Mouse (Mus musculus): ENCODE measurements around the gene Vps13d. TPM values are rescaled to one million over a fixed set of nuclear protein-coding genes. Genes with fewer than 3 reads are reported as not detected.

Vps13d gene
- polyA plus RNA-seq, 1 experiment = 23.5 TPM

- no peak overlapping the region for H3K4me3 ChIP-seq (ENCODE audit: control insufficient read depth, insufficient read depth, low read length)
- H3K4me1 ChIP-seq (replicated peaks; ENCODE audit: control insufficient read depth, insufficient read depth, low read length) = peaks cover 11% of the 10 kb centered on the region
- DNase-seq = no peak
- H3K36me3 ChIP-seq (ENCODE audit: control insufficient read depth, insufficient read depth, low read length) = 0 out of 2 replicates have a peak, but pooled peaks cover 3% of the 10 kb centered on the region
- no peaks in the 10 kb centered on the region for H3K27me3 ChIP-seq (ENCODE audit: control insufficient read depth, insufficient read depth, low read length)
- no peak for TF ChIP-seq POLR2A (IDR thresholded peaks at IDR 0.05; ENCODE audit: control insufficient read depth, extremely low read depth, insufficient read depth, low read length, poor library complexity)
- no peak for TF ChIP-seq CTCF (IDR thresholded peaks at IDR 0.05; ENCODE audit: borderline replicate concordance, control insufficient read depth, extremely low read depth, insufficient read depth, low read length, poor library complexity)
- H3K27ac ChIP-seq (ENCODE audit: control insufficient read depth, insufficient read depth, low read length) = no peak overlapping the region
- 91% methylated on average over 3 of the region's 3 CpGs for WGBS
Observed at GRCm38 (mm10) chr4:144992413-144992812, 202.4 kb downstream of the Vps13d start.

GRCm38 (mm10) chr4:144988443-144989206 lies 206.2 kb downstream of the Vps13d start:
- TF ChIP-seq CTCF (IDR thresholded peaks at IDR 0.05; ENCODE audit: borderline replicate concordance, control insufficient read depth, extremely low read depth, insufficient read depth, low read length, poor library complexity) (no peak), POLR2A (IDR thresholded peaks at IDR 0.05; ENCODE audit: control insufficient read depth, extremely low read depth, insufficient read depth, low read length, poor library complexity) (no peak)
- no peaks in the 10 kb centered on the region for H3K36me3 ChIP-seq (ENCODE audit: control insufficient read depth, insufficient read depth, low read length)
- WGBS = 97% methylated on average over 5 of the region's 5 CpGs
- no peaks in the 10 kb centered on the region for H3K4me1 ChIP-seq (replicated peaks; ENCODE audit: control insufficient read depth, insufficient read depth, low read length)
- H3K27ac ChIP-seq (ENCODE audit: control insufficient read depth, insufficient read depth, low read length) = no peak overlapping the region
- H3K4me3 ChIP-seq (ENCODE audit: control insufficient read depth, insufficient read depth, low read length) = no peak overlapping the region
- no peaks in the 10 kb centered on the region for H3K27me3 ChIP-seq (ENCODE audit: control insufficient read depth, insufficient read depth, low read length)
- DNase-seq = no peak

GRCm38 (mm10) chr4:144986016-144986805 lies 208.6 kb downstream of the Vps13d start:
- 0 out of 2 replicates have a peak, but pooled peaks cover 3% of the 10 kb centered on the region for H3K36me3 ChIP-seq (ENCODE audit: control insufficient read depth, insufficient read depth, low read length)
- H3K27me3 ChIP-seq (ENCODE audit: control insufficient read depth, insufficient read depth, low read length) = no peaks in the 10 kb centered on the region
- TF ChIP-seq POLR2A (IDR thresholded peaks at IDR 0.05; ENCODE audit: control insufficient read depth, extremely low read depth, insufficient read depth, low read length, poor library complexity) = no peak
- TF ChIP-seq CTCF (IDR thresholded peaks at IDR 0.05; ENCODE audit: borderline replicate concordance, control insufficient read depth, extremely low read depth, insufficient read depth, low read length, poor library complexity) = no peak
- DNase-seq = no peak
- 88% methylated on average over 7 of the region's 7 CpGs for WGBS
- no peak overlapping the region for H3K4me3 ChIP-seq (ENCODE audit: control insufficient read depth, insufficient read depth, low read length)
- no peaks in the 10 kb centered on the region for H3K4me1 ChIP-seq (replicated peaks; ENCODE audit: control insufficient read depth, insufficient read depth, low read length)
- H3K27ac ChIP-seq (ENCODE audit: control insufficient read depth, insufficient read depth, low read length) = no peak overlapping the region

GRCm38 (mm10) chr4:144983821-144984371 lies 210.9 kb downstream of the Vps13d start:
- DNase-seq = no peak
- TF ChIP-seq POLR2A (IDR thresholded peaks at IDR 0.05; ENCODE audit: control insufficient read depth, extremely low read depth, insufficient read depth, low read length, poor library complexity) = no peak
- Histone ChIP-seq H3K27ac (ENCODE audit: control insufficient read depth, insufficient read depth, low read length) (no peak overlapping the region), H3K27me3 (ENCODE audit: control insufficient read depth, insufficient read depth, low read length) (no peaks in the 10 kb centered on the region), H3K4me3 (ENCODE audit: control insufficient read depth, insufficient read depth, low read length) (no peak overlapping the region), H3K36me3 (ENCODE audit: control insufficient read depth, insufficient read depth, low read length) (0 out of 2 replicates have a peak, but pooled peaks cover 3% of the 10 kb centered on the region), H3K4me1 (replicated peaks; ENCODE audit: control insufficient read depth, insufficient read depth, low read length) (peaks cover 8% of the 10 kb centered on the region)
- WGBS = 91% methylated on average over 8 of the region's 8 CpGs

GRCm38 (mm10) chr4:144983228-144983744 lies 211.5 kb downstream of the Vps13d start:
- H3K36me3 ChIP-seq (ENCODE audit: control insufficient read depth, insufficient read depth, low read length) = 0 out of 2 replicates have a peak, but pooled peaks cover 3% of the 10 kb centered on the region
- H3K27me3 ChIP-seq (ENCODE audit: control insufficient read depth, insufficient read depth, low read length) = no peaks in the 10 kb centered on the region
- WGBS = 94% methylated on average over 8 of the region's 8 CpGs
- no peak for TF ChIP-seq POLR2A (IDR thresholded peaks at IDR 0.05; ENCODE audit: control insufficient read depth, extremely low read depth, insufficient read depth, low read length, poor library complexity)
- no peak for TF ChIP-seq CTCF (IDR thresholded peaks at IDR 0.05; ENCODE audit: borderline replicate concordance, control insufficient read depth, extremely low read depth, insufficient read depth, low read length, poor library complexity)
- no peak overlapping the region for H3K4me3 ChIP-seq (ENCODE audit: control insufficient read depth, insufficient read depth, low read length)
- DNase-seq = no peak
- peaks cover 14% of the 10 kb centered on the region for H3K4me1 ChIP-seq (replicated peaks; ENCODE audit: control insufficient read depth, insufficient read depth, low read length)
- no peak overlapping the region for H3K27ac ChIP-seq (ENCODE audit: control insufficient read depth, insufficient read depth, low read length)
